Mouse (Mus musculus): Measurements from ENCODE around the gene Frmd5.
"Not testable (repeated sequence)": the region's sequence is repeated elsewhere in the genome, so short reads cannot be mapped to it uniquely, and the experiment has no call there.

Frmd5 gene

DNA sequence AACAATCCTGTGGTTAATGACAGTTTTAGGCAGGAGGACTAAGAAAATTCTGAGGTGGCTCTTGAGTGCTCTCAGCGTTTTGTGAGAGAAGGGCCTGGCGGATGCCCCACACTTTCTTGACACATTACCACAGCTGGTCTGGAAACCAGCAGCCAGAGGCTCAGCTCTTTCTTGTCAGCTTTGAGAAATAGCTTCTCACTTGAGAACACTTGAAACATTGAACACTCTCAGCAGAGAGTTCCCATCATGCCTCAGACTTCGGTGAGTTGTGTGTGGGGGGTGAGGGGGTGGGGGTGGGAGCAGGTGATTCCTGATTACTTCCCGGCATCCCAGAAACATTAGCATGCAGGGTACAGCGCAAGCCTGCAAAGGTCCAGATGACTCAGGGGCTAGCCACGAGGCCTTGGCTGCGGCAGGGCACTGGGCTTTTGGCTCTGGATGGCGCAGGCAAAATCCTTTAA lies 231.1 kb downstream of the Frmd5 start:
- no peak for DNase-seq (ENCODE audit: low read depth, low spot score)

DNA sequence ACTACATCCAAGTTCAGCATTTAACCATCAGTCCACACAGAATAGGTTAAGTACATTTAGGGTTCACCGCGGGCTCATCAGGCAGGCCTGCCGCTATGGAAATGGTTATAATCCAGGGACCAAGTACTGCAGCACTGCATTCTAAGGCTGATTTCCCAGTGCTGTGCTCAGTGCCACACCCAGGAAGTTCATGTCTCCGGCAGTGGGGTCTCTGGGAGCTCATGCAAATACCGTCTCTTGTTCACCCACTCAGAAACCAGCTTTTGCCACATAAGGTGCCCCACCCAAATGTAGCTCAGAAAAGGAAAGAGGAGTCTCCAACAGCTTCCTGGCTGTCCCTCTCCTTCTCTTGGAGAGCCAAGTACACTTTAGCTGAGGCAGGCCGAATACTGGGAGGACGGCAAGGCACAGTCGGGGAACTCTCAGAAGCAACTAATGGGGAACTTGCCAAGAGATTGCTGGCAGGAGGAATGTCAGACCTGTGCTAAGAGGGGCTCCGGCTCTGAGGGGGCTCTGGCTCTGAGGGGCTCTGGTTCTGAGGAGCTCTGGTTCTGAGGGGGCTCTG lies 232.7 kb downstream of the Frmd5 start:
- DNase-seq (ENCODE audit: low read depth, low spot score) = no peak

DNA sequence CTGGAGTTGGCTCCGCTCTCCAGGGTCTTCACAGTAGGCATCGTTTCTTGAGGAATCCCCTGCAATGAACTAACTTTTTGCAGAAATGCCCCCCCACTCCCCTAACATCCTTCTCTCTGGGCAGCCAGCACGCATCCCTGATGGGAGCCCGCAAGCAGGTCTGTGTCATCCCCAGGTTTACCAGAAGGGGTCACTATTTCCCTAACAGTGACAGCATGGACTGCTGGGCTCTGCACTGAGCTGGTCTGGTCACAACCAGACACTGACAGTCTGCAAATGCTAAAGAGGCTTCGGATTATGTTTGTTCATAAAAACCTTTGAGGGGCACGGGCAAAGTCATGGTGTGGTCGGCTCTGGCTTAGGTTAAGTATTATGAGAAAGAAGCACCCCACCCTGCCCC lies 235.1 kb downstream of the Frmd5 start:
- peak; percentile 70 for DNase-seq (ENCODE audit: low read depth, low spot score)

DNA sequence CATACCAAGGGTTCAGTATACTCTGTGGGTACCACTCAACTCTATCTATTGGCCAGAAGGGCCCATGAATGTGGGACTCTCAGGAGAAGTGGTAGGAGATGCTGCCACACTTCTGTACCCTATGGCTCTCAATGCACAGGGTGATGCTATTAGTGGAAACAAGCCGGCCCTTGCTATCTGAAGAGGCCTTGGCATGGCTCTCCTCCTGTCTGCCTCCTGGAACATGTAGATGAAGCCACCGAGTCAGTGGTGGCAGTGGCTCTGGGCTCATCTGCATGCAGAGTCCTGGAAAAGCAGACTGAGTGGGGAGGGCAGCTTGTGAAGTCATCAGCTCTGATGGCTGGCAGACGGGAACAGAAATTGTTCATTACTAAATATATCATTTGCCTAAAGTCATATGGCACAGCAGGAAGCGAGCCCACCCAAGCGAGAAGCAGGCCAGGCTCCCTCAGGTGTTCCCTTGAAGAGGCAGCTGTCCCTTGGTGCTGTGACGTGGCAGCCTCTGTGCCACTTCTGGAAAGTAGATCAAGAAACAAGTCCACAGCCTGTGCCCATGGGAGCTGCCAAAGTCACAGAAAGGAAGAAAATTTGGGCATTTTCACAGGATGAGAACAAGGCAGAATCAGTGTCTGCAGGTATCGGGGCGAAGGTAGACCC lies 235.8 kb downstream of the Frmd5 start:
- no peak for DNase-seq (ENCODE audit: low read depth, low spot score)

DNA sequence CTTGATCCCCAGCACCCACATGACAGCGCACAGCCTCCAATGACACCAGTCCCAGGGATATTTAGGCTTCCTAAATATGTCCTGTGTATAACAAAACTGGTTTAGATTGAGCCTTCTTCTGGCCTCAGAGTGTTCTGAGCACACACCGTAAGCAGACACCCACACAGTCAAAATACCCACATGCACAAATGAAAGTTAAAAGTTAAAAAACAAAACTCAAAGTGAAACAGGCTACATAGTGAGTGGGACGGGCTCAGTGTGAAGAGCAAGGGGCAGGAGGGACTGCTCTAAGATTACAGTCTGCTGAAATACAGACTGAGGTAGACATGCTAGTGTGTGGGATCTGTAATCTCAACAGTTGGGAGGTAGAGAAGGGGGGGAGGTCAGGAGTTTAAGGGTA lies 236.8 kb downstream of the Frmd5 start:
- DNase-seq (ENCODE audit: low read depth, low spot score) = no peak

DNA sequence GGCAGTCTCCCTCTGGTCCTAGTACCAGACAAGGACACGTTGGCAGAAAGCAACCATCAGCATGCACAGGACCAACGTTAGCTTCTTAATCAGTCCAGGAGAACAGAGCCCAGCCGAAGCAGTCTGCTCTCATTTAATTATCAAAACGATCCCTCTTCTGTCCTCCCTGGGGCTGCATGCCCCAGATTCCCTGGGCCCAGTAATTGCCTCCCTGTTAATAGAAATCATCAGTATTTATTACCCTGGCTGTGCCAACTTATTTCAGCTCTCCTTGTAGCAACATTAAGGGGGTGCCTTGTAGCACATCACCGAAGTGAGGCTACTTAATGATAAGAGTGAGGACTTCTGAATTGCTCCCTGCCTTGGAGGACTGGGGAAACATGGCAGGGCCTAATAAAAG lies 241.0 kb downstream of the Frmd5 start:
- no peak for DNase-seq (ENCODE audit: low read depth, low spot score)

DNA sequence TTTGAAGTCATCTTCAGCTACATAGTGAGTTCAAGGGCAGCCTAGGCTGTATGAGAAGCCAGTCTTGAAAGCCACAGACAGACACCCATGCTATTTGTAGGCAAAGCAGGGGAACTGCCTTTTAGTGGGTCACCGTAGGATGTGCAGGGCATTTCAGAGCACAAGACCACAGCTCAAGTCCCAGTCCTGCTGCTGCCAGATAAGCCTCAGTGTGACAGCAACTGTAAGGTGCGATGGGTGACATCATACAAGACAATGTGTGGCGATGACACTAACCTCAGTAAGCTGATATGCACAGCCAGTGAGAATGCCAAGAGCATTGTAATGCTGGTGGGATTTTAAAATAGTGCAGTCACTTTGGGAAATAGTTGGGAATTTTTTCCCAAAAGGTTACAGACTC lies 243.8 kb downstream of the Frmd5 start:
- no peak for DNase-seq (ENCODE audit: low read depth, low spot score)

DNA sequence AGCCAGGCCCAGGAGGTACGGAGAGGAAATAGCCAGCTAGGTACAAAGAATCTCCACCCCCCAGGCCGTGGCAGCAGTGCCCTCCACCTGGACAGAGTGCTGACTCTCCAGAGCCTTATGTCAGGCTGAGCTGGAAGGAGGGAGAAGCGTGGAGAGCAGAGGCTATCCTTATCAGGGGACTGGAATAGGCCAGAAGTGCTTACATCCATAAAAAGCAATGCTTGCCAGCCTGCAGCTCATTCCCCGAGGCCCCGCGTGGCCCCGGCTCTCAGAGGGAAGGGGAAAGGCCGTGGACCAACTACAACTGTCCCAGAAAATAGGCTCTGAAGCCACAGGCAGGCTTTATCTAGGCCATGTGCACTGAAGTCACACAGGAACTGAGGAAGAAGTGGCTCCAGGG lies 255.6 kb downstream of the Frmd5 start:
- no peak for DNase-seq (ENCODE audit: low read depth, low spot score)

DNA sequence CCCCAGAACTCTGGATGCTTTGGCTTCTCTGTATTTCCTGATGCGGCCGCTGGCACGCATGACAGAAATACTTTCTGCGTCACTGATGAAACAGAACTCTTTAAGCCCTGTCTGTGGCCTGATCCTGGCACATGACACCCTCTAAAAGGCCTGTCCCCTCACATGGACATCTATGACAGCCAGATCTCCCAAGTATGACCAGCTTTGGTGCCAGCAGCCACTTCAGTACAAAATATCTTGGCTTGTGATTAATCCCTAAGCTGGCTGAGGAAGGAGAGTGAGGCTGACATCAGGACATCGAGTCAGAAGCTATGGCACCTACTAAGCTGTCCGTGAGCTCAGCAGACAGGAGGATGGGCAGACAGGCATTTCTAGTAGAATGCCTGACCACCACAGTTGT lies 257.3 kb downstream of the Frmd5 start:
- no peak for DNase-seq (ENCODE audit: low read depth, low spot score)

DNA sequence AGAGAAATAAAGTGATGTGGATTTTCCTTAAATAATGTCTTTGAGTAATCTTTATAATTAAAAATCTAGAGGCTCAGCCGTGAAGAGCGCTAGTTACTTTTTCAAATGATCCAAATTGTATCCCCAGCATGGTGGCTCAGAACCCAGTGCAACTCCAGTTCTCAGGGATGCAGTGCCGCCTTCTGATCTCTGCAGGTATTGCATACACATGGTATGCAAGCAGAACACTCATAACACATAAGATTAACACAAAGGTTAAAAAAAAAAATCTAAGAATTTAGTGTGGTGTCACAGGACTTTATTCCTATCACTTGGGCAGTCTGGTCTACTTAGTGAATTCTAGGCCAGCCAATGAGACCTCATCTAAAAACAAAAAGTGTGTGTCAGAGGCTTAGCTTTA lies 262.1 kb downstream of the Frmd5 start:
- DNase-seq (ENCODE audit: low read depth, low spot score) = no peak

DNA sequence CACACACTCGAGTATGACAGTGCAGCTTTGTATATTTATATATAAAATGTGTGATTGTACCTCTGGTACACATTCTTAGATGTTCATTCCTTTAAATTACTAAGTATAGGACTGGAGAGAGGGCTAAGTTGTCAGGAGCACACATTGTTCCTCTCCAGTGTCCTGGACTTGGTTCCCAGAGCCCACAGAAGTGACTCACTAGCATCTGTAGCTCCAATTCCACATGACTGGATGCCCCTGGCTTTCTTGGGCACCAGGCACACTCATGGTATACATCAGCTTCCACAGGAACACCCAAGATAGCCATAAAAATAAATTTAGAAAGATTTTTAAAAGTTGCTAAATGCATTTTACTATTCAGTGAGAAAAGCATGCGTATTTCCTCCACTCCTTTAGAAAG lies 281.8 kb downstream of the Frmd5 start:
- no peak for DNase-seq (ENCODE audit: low read depth, low spot score)

DNA sequence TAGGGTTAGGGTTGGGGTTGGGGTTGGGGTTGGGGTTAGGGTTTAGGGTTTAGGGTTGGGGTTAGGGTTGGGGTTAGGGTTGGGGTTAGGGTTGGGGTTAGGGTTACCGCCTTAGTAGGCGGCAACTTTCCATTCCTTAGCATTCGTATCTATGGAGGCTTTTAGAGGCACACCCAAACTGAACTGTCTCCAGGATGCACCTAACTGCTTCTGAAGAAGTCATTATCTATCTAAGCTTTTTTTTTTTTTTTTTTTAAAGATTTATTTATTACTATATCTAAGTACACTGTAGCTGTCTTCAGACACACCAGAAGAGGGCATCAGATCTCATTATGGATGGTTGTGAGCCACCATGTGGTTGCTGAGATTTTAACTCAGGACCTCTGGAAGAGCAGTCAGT lies 284.1 kb downstream of the Frmd5 start:
- DNase-seq (ENCODE audit: low read depth, low spot score) = not testable (repeated sequence)

DNA sequence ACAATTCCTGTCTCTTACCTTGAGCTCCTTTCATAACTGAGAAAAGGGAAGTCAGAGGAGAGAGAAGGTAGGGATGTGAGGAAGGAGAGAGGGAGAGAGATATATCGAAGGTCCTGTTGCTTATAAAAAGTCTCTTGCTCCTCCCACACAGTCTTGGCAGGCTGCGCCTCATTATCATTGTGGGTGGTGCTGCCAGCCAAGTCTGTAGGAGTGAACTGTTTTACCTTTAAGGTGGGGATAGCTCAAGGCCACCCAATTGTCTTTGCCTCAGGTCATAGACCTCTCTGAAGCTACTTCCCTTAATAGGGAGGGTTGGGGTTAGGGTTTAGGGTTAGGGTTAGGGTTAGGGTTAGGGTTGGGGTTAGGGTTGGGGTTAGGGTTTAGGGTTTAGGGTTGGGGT lies 284.9 kb downstream of the Frmd5 start:
- DNase-seq (ENCODE audit: low read depth, low spot score) = no peak

DNA sequence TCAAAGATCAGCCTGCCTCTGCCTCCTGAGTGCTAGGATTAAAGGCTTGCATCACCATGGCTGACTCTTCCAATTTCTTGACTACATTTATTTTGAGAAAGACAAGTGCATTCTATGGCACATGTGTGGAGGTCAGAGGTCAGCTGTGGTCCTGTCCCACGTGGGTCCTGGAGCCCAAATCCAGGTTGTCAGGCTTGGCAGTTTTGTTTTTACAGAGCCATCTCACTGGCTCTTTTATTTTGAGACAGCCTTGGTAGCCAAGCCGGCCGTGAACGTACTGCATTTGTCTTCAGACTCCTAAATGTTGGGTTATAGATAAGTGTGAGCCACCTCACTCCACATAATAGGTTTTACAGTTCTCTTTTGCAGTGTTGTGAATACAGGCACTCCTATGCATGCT lies 288.2 kb downstream of the Frmd5 start:
- not testable (repeated sequence) for DNase-seq (ENCODE audit: low read depth, low spot score)

DNA sequence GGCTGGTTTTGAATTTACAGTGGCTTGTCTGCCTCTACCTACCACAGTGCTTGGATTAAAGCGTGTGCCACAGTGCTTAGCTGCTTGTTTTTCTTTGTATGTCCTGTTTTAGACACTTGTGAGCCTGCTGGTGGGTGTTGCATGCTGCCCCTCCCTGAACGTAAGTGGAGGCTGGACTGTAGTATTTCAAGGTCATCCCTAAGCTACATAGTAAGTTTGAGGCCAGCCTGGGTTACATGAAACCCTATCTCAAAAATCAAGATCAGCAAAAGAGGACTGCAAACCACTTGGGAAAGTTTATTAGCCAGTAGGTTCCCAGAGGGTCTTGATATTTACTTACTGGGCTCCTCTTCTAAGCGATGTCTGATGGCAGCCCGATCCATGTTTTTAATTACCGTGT lies 288.8 kb downstream of the Frmd5 start:
- DNase-seq (ENCODE audit: low read depth, low spot score) = no peak

DNA sequence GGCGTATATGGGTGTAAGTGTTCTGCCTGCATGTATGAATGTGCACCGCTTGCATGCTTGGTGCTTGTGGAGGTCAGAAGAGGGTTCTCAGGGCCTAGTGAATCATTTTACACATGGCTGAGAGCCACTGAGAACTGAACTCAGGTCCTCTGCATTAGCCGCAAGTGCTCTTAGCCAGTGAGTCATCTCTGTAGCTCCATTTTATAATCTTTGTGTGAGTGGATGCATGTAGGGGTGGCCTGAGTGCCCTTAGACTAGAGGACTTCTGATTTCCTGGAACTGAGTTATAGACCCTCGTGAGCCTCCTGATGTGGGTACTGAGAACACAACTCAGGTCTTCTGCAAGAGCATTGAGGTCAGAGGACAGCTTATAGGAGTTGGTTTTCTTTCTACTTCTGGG lies 292.7 kb downstream of the Frmd5 start:
- no peak for DNase-seq (ENCODE audit: low read depth, low spot score)

DNA sequence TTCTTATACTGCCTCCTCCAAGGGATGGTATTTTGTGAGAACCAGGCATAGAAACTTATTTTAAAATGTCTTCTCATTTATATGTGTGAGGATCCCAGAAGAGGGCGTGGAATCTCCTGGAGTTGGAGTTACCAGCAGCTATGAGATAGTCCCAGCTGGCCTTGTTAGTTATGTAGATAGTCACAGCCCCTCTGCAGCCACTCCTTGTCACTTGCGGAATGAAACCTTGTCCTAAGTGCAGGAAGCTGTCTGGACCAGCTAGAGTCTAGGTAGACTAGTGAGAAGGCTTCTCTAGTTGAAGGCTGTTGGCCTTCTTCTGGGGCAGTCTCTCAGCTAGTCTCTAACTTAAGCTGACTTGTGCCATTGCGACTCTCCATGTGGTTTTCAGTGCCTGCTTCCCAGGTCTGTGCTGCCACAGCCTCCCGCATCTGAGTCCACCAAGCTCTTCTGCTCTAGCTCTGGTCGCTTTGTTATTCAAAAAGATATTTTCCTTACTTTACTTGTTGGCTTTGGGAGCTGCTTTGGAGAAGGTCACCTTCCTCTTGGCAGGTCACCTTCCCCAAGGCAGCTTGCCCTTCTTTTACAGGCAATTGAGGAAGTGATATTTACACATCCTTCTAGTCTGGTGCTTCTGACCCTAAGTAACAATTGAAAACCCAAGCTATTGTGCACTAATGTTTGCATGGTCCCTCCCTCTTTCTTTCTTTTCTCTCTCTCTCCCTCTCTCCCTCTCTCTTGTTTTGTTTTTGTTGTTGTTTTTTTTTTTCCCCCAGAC lies 293.7 kb downstream of the Frmd5 start:
- DNase-seq (ENCODE audit: low read depth, low spot score) = not testable (repeated sequence)

DNA sequence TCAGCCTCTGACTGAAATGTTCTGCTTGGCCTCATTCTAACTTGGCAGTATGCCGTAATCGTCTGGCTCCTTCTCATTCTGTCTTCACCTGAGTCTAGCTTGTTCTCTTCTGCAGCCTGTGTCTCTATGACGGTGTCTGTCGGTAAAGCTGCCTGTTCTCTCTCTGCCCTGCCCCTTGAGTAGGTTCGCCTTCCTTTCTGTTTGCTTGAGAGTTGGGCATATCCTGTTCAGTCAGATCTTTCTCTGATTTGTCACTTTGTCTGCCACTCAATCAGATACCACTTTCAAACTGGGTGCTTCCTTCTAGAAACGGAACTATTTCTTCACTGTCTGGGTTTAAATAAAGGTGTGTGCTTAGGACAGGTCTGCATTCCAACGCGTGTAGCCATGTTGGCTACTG lies 295.5 kb downstream of the Frmd5 start:
- no peak for DNase-seq (ENCODE audit: low read depth, low spot score)

DNA sequence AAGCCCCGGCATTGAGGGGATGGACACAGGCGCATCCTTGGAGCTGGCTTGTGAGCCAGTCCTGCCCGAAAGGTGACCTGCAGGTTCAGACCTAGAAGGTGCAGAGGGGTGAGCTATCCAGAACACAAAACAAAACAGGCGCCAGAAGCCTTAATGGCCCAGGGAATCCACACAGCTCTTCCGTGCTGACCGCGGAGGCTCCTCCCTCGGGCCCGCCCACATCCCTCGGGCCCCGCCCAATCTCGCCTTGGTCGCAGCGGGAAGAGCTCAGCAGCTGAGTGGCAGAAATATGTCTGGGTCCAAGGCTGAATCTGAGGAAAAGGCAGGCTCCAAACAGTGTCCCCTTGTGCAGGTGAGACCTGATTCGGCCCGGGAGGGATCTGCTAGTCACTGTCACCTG lies 297.3 kb downstream of the Frmd5 start:
- DNase-seq (ENCODE audit: low read depth, low spot score) = peak; percentile 48

DNA sequence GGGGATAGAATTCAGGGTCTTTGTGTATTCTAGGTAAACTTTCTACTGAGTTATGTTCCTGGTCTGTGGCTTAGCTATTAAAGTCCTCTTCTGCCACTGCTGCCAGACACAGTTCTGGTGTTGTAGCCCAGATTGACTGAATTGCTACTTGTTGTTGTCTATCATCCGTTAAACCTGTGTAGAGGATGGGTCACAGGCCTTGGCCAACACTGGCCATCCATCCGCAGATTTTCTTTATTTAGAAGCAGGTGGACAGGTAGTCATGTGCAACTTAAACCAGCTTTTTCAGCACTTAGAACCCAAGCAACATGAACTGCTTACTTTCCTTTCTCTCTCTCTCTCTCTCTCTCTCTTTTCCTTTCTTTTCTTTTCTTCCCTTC lies 298.9 kb downstream of the Frmd5 start:
- no peak for DNase-seq (ENCODE audit: low read depth, low spot score)

DNA sequence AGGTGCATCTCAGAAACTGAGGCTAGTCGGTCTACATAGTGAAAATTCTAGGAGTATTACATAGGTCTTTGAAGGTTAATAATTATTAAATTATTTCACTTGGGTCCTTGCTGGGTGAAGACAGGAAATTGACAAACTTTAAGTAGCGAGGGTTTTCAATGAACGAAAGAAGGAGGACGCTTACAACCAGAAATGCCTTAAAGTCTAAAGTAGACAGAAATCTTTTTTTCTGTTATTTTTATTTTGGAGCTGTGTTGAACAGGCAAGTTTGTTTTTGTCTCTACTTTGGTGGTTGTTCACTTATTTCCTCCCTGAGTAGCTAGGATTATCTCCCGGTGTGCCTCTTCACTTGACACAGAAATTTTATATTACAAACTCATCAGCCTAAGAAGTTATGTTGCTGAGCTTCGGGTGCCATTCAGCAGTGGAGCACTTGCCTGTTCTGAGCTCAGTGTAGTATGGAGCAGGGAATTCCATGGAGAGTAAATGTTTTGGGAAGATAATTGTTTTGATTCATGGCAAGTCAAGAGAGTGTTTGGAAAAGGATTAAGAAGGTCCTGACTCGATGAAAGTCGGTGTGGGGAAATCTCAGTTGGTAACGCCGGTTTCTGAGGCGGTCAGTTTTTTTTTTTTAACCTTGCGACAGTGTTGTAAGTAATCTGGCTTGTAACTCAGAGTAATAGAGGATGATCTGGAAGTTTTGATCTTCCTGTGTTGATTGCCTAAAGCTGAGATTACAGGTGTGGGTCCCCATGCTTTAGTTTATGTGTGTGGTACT lies 299.5 kb downstream of the Frmd5 start:
- DNase-seq (ENCODE audit: low read depth, low spot score) = no peak
